Mouse (Mus musculus) liver, adult 2 months (tissue): ENCODE measurements at regions not wholly inside any gene's neighbourhood (a gene's known extent, or its start where the extent isn't known, plus 50 kb on each side); places are given as distances from the start of the nearest gene placed in this dataset.
A peak's percentile ranks its signal among the peaks of the same experiment; 100 is the strongest.

Experiments used
- CTCF ChIP-seq: fragments of 200-500 bp; IDR thresholded peaks from 2 replicates; pipeline ENCODE4 v1.5.1; 2011; ENCODE audit warnings: low read depth, low read length, control low read depth
- POLR2A ChIP-seq: fragments of 200-500 bp; IDR thresholded peaks from 2 replicates; pipeline ENCODE4 v1.6.1; 2011; ENCODE audit warnings: low read length, control low read depth; ENCODE audit not compliant: insufficient read depth; ENCODE audit errors: extremely low read depth

- TF ChIP-seq POLR2A (no peak), CTCF (peak; percentile 57)
These were observed 204.7 kb downstream of the Uaca start for GRCm38 (mm10) chr9:60999001-60999529.
